Mouse (Mus musculus) embryonic fibroblast, embryonic 13.5 days (primary cell): ENCODE data around the gene Tagap1.
"Not testable (repeated sequence)": the region's sequence is repeated elsewhere in the genome, so short reads cannot be mapped to it uniquely, and the experiment has no call there.

ENCODE experiments used
- CTCF ChIP-seq: IDR thresholded peaks from 2 replicates; pipeline ENCODE4 v1.5.1; 2011; ENCODE audit warnings: mild to moderate bottlenecking, control low read depth, low read length, moderate library complexity, borderline replicate concordance; ENCODE audit not compliant: insufficient read depth
- POLR2A ChIP-seq: IDR thresholded peaks from 2 replicates; pipeline ENCODE4 v1.6.1; 2011; ENCODE audit warnings: low read depth, mild to moderate bottlenecking, control low read depth, low read length, moderate library complexity

DNA sequence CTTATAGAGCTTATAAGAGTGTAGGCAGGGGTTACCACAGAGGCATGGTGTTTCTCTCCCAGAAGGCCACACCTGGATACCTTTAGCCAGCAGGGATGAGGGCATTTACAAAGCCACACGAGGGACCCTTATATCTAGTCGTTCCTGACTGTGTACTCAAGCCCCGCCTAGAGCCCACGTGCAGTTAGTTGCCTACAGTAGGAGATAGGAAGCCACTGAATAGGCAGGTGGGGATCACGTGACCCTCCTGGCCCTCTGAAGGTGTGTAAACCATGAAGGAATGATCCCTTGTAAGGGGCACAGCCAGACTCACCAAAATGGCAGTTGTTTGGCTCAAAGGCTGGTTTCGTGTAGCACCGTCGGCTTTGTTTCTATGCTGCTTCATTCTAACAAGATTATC is 35.9 kb upstream of the Tagap1 start:
- not testable (repeated sequence) for TF ChIP-seq CTCF, POLR2A
